Mouse (Mus musculus) cerebellum, adult 18-20 months (tissue): ENCODE data around the gene 6430628N08Rik.

Experiments
- DNase-seq, 2 experiments: peaks; one replicate each; pipeline ENCODE4 v3.0.0; 2021

The 6430628N08Rik gene

GRCm38 (mm10) chr4:115940681-115941080, 50.2 kb downstream of the 6430628N08Rik start:
- no peak for DNase-seq

GRCm38 (mm10) chr4:115941242-115941820, 50.9 kb downstream of the 6430628N08Rik start:
- no peak for DNase-seq

- no peak for DNase-seq
Measured at GRCm38 (mm10) chr4:115943669-115944314, 53.3 kb downstream of the 6430628N08Rik start.
